ENCODE assay signal across 10 mouse cellular contexts in the genomic region with DNA sequence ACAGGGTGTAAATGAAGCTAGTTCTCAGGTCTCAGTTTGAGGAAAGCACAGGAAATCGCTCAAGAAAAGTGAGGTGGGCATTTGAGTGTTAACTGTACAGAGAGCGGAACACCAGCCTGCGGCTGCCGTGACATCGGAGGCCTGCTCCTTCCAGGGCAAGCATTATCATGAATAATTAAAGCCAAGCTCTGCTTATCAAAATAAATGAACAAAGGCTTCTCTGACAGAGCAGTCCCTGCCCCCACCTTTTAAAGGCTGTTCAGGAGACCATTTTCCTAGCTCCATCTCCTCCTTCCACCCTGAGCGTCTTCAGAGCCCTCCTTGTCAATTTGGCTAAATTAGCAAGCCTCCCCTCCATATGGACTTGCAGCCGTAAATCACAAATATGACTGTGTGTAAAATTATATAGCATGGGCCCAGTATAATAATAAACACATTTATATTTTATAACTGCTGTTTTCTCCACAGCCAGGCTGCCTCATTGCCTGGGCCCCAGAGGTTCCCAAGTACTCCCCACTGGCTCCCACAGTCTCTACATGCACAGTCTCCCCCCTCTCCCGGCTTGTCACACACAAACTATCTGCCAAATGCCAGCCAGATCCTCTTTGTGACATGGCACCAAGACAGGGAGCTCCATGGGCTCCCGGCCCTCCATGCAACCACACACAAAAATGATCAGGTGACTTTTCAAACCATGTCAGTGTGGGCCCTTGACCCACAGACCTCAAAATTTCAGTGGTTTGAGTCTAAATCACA.
DNase-seq lines count a peak whose midpoint lies in the region; ATAC-seq lines count a peak whose summit lies in the region.
"Had no signal": no experiment of that assay in that cellular context is flagged by ENCODE, and none has a peak within 500 bp of the region (broad histone marks: within the 10 kb centered on the region; RNA-seq: fewer than 3 reads in every experiment).

No protein-coding gene starts in this region.

- ATAC-seq in intestine, embryonic 14.5 days (replicated peaks; ENCODE audit: low FRiP score, low TSS enrichment, low read depth) = no peak
- no peak for ATAC-seq in intestine, embryonic 16.5 days
- peak; percentile 57 for ATAC-seq in forebrain, embryonic 12.5 days (ENCODE audit: low FRiP score)
- ATAC-seq in midbrain, embryonic 12.5 days (ENCODE audit: low FRiP score, low read depth) = peak; percentile 64

- 55% methylated on average over 9 of the region's 9 CpGs for WGBS in intestine, embryonic 14.5 days
- WGBS in intestine, embryonic 16.5 days = 57% methylated on average over 9 of the region's 9 CpGs
- WGBS in forebrain, embryonic 12.5 days = 35% methylated on average over 9 of the region's 9 CpGs
- 33% methylated on average over 9 of the region's 9 CpGs for WGBS in midbrain, embryonic 12.5 days

- no peak overlapping the region for H3K4me2 ChIP-seq in intestine, embryonic 14.5 days (ENCODE audit: low read length)
- no peak overlapping the region for H3K4me2 ChIP-seq in intestine, embryonic 16.5 days (ENCODE audit: low read depth, low read length)
- peak overlapping the region; percentile 13; the same call in 1 of the 2 replicates for H3K4me2 ChIP-seq in forebrain, embryonic 12.5 days
- H3K4me2 ChIP-seq in midbrain, embryonic 12.5 days (replicated peaks) = peak overlapping the region; percentile 32

- no peaks in the 10 kb centered on the region for H3K9me3 ChIP-seq in intestine, embryonic 14.5 days (ENCODE audit: control insufficient read depth, low read length)
- H3K9me3 ChIP-seq in intestine, embryonic 16.5 days (ENCODE audit: control insufficient read depth, low read length) = no peaks in the 10 kb centered on the region
- H3K9me3 ChIP-seq in forebrain, embryonic 12.5 days = no peaks in the 10 kb centered on the region
- no peaks in the 10 kb centered on the region for H3K9me3 ChIP-seq in midbrain, embryonic 12.5 days
- H3K9me3 ChIP-seq: G1E had no signal

- 0 out of 2 replicates have a peak overlapping the region, but pooled peaks have one; percentile 40 for H3K27ac ChIP-seq in intestine, embryonic 14.5 days (ENCODE audit: low read depth)
- H3K27ac ChIP-seq in intestine, embryonic 16.5 days (ENCODE audit: low read length) = no peak overlapping the region
- peak overlapping the region; percentile 26; the same call in 1 of the 2 replicates for H3K27ac ChIP-seq in brown adipose tissue, adult 24 weeks (replicated peaks; ENCODE audit: low read depth, low read length)
- H3K27ac ChIP-seq in forebrain, embryonic 12.5 days = peak overlapping the region; percentile 81
- peak overlapping the region; percentile 92 for H3K27ac ChIP-seq in midbrain, embryonic 12.5 days (replicated peaks)

- DNase-seq in intestine, embryonic 14.5 days (ENCODE audit: low spot score) = no peak
- DNase-seq in adrenal gland, adult 2 months = no peak
- no peak for DNase-seq in adrenal gland, postnatal 36 days
- DNase-seq in urinary bladder, postnatal 36 days (ENCODE audit: low spot score in 2 of 2) = no peak
- DNase-seq: adrenal gland, postnatal 25 days had no signal

- H3K27me3 ChIP-seq in intestine, embryonic 14.5 days (replicated peaks; ENCODE audit: control insufficient read depth, insufficient read depth, low read length) = no peaks in the 10 kb centered on the region
- no peaks in the 10 kb centered on the region for H3K27me3 ChIP-seq in intestine, embryonic 16.5 days (replicated peaks; ENCODE audit: control insufficient read depth, insufficient read depth, low read length)
- H3K27me3 ChIP-seq in forebrain, embryonic 12.5 days = no peaks in the 10 kb centered on the region
- peaks cover 9% of the 10 kb centered on the region; the same call in 1 of the 2 replicates for H3K27me3 ChIP-seq in midbrain, embryonic 12.5 days

- no peak overlapping the region for H3K4me3 ChIP-seq in intestine, embryonic 14.5 days (ENCODE audit: low read depth, low read length)
- no peak overlapping the region for H3K4me3 ChIP-seq in intestine, embryonic 16.5 days (ENCODE audit: low read length)
- H3K4me3 ChIP-seq in brown adipose tissue, adult 24 weeks (ENCODE audit: insufficient read depth, low read depth, low read length) = no peak overlapping the region
- no peak overlapping the region for H3K4me3 ChIP-seq in forebrain, embryonic 12.5 days (replicated peaks)
- H3K4me3 ChIP-seq in midbrain, embryonic 12.5 days = no peak overlapping the region

- H3K4me1 ChIP-seq in intestine, embryonic 14.5 days (replicated peaks; ENCODE audit: control insufficient read depth, insufficient read depth, low read length) = peaks cover 10% of the 10 kb centered on the region; the same call in 1 of the 2 replicates
- H3K4me1 ChIP-seq in intestine, embryonic 16.5 days (ENCODE audit: control insufficient read depth, insufficient read depth, low read length) = peaks cover 11% of the 10 kb centered on the region; the same call in 1 of the 2 replicates
- H3K4me1 ChIP-seq in brown adipose tissue, adult 24 weeks (ENCODE audit: control insufficient read depth, insufficient read depth, insufficient read length, low read length) = peaks cover 15% of the 10 kb centered on the region
- H3K4me1 ChIP-seq in forebrain, embryonic 12.5 days = peaks cover 67% of the 10 kb centered on the region
- peaks cover 64% of the 10 kb centered on the region for H3K4me1 ChIP-seq in midbrain, embryonic 12.5 days

- H3K9ac ChIP-seq in intestine, embryonic 14.5 days (ENCODE audit: low read length) = no peak overlapping the region
- no peak overlapping the region for H3K9ac ChIP-seq in intestine, embryonic 16.5 days (ENCODE audit: low read depth, low read length)
- no peak overlapping the region for H3K9ac ChIP-seq in forebrain, embryonic 12.5 days
- H3K9ac ChIP-seq in midbrain, embryonic 12.5 days (replicated peaks) = peak overlapping the region; percentile 41; the same call in 1 of the 2 replicates

- 0 out of 2 replicates have a peak, but pooled peaks cover 7% of the 10 kb centered on the region for H3K36me3 ChIP-seq in intestine, embryonic 14.5 days (ENCODE audit: control insufficient read depth, insufficient read depth, low read length)
- 0 out of 2 replicates have a peak, but pooled peaks cover 2% of the 10 kb centered on the region for H3K36me3 ChIP-seq in intestine, embryonic 16.5 days (ENCODE audit: control insufficient read depth, insufficient read depth, low read length)
- no peaks in the 10 kb centered on the region for H3K36me3 ChIP-seq in forebrain, embryonic 12.5 days (replicated peaks)
- no peaks in the 10 kb centered on the region for H3K36me3 ChIP-seq in midbrain, embryonic 12.5 days
- H3K36me3 ChIP-seq: G1E had no signal

Comparison
In these comparisons a context has a peak if more than half of its experiments do, and no peak if none do; other contexts are left out.
1. ATAC-seq: peak in forebrain, embryonic 12.5 days (single experiment) and midbrain, embryonic 12.5 days (single experiment); none in intestine, embryonic 14.5 days (single experiment) and intestine, embryonic 16.5 days (single experiment).
2. H3K4me2 ChIP-seq: peak in forebrain, embryonic 12.5 days (single experiment) and midbrain, embryonic 12.5 days (single experiment); none in intestine, embryonic 14.5 days (single experiment) and intestine, embryonic 16.5 days (single experiment).